Mouse (Mus musculus): Measurements from ENCODE around the gene B4galt3.
"Not testable (repeated sequence)": the region's sequence is repeated elsewhere in the genome, so short reads cannot be mapped to it uniquely, and the experiment has no call there.

B4galt3 gene

GRCm38 (mm10) chr1:171284491-171284890 lies 14.4 kb downstream of the B4galt3 start:
- DNase-seq (ENCODE audit: low spot score in 2 of 2): no peak

DNA sequence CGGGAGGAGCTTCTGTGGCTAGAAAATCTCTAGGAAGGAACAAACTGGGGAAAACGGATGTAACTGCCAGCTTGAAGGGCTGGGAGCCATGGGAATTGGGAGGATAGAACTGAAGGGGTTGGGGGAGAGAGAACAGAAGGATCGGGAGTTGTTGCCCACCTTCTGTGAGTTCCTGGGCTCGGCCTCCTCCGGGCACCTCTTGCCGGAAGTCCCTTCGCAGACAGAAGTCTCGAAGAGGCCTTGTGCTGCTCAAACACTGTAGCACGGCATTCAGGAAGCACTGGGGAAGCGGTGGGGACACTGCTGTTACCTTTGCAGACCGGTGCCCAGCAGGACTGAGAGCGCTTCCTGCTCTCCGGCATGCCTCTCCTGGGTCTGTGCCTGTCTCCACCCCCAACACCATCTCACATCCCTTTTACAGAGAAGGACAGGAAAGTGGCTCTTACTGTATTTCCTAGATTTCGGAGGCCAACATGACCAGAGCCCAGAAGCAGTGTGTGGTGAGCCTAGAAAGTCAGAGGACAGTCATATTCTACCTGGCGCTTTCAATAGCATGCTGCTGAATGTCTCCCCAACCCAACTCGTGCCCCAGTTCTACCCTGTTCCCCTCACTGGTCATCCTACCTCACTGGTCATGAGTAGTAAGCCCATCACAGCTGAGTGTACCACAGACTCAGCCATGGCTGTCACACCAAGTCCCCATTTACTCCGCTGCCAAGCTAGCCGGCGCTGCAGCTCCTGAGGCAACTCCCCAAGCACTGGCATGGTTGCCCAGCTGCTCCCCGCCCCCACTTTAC lies 15.2 kb downstream of the B4galt3 start:
- peak in 1 of 2 experiments; percentile 1 for DNase-seq (ENCODE audit: low spot score in 2 of 2)

GRCm38 (mm10) chr1:171286517-171286916 lies 16.4 kb downstream of the B4galt3 start:
- DNase-seq (ENCODE audit: low spot score in 2 of 2): peak in 1 of 2 experiments; percentile 2

- peak; percentile 95 to 96 for DNase-seq (ENCODE audit: low spot score in 2 of 2)
Measured at GRCm38 (mm10) chr1:171287136-171288081, 17.3 kb downstream of the B4galt3 start, which contains the start of gene Usp21. TSS of gene Usp21 (minus strand) at chr1:171287991.

GRCm38 (mm10) chr1:171288328-171288727 lies 18.2 kb downstream of the B4galt3 start:
- no peak for DNase-seq (ENCODE audit: low spot score in 2 of 2)

DNA sequence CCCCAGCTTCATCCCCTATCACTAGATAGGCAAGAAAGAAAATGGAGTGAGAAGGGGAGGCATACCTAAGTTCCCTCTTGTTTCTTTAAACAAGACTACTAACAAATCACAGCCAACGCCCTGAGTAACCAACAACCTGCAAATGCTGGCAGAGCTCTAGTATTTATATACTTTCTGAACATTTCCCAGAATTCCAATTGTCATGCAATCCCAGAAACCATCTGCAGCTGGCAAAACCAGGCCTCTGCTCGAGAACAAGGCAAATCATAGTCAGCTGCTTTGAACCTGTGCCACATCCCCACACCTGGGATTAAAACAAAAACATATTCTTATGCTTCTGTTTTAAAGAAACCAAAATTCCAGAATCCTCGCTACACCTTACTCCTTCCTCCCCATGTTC lies 23.2 kb downstream of the B4galt3 start:
- no peak for DNase-seq (ENCODE audit: low spot score in 2 of 2)

DNA sequence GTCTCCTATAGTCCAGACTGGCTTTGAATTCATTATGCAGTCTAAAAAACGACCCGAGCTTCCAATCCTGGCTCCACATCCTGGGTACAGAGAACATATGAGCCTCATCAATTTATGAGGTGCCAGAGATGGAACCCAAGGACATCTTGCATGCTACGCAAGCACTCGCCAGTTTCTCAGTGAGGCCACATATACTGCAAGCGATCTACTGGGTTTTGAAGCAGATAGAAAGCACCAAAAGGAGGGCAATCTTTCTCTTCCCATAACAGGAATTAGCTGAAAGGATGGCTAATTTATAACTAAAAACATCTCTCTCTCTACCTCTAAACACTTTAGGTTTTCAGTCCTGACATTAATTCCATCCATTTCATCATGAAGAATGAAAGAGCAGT lies 23.8 kb downstream of the B4galt3 start:
- DNase-seq (ENCODE audit: low spot score in 2 of 2): no peak

DNA sequence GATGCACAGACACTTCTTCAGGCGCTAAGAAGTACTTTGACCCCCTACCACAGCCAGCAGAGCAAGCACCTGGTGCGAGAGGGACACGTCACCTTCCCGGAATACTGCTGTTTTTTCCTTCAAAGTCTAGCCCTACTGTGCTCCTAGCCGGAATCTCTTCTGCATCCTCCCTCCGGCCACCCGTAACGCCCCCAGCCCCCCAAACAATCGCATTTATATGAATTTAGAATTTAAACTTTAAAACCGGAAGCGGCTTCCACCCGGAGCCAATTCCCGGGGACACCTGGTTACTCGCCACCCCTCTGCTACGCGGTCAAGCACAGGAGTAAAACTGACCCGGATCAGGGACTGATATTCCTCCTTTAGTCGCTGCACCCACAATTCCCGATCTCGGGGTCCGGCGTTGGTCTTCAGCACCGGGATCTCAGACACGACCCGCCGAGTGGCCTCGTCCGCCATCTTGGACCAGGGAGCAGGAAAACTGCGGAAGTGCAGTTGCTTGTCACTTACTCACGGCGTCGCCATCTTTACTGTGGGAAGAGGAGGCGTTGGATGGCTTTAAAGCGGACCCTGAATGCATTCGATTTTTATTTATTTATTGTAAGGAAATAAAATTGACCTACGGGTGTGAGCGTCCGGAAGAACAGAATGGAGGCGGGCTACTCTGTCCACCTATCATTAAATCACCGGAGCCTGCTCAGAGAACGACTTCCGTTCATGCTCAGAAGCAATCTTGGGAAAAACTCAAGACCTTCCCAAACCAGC lies 24.4 kb downstream of the B4galt3 start, which contains the start of gene Ufc1:
Gene Ufc1, minus strand, starts transcription at position 727 of the 765 bp plus-strand sequence.
- DNase-seq (ENCODE audit: low spot score in 2 of 2): peak; percentile 86 to 90

GRCm38 (mm10) chr1:171295063-171295402 lies 24.9 kb downstream of the B4galt3 start:
- no peak for DNase-seq (ENCODE audit: low spot score in 2 of 2)

- no peak for DNase-seq (ENCODE audit: low spot score in 2 of 2)
Measured at GRCm38 (mm10) chr1:171298226-171298625, 28.1 kb downstream of the B4galt3 start.

DNA sequence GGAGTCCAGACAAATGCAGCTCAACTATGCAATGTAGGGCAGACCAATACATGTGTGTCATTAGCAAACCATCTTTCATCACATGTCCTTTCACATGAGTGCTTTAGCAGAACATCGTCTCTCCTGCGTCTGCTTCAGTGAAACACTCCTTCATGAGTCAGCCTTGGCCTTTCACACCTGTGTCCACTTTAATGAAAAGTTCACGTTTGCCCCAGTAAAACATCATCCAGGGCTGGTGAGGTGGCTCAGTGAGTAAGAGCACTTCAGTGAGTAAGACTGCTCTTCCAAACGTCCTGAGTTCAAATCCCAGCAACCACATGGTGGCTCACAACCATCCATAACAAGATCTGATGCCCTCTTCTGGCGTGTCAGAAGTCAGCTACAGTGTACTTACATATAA lies 36.0 kb downstream of the B4galt3 start:
- not testable (repeated sequence) for DNase-seq (ENCODE audit: low spot score in 2 of 2)

GRCm38 (mm10) chr1:171309321-171309720 lies 39.2 kb downstream of the B4galt3 start:
- DNase-seq (ENCODE audit: low spot score in 2 of 2): no peak

- no peak for DNase-seq (ENCODE audit: low spot score in 2 of 2)
Measured at GRCm38 (mm10) chr1:171319748-171320147, 49.6 kb downstream of the B4galt3 start.

- no peak for DNase-seq (ENCODE audit: low spot score in 2 of 2)
Measured at GRCm38 (mm10) chr1:171320151-171320550, 50.0 kb downstream of the B4galt3 start.

DNA sequence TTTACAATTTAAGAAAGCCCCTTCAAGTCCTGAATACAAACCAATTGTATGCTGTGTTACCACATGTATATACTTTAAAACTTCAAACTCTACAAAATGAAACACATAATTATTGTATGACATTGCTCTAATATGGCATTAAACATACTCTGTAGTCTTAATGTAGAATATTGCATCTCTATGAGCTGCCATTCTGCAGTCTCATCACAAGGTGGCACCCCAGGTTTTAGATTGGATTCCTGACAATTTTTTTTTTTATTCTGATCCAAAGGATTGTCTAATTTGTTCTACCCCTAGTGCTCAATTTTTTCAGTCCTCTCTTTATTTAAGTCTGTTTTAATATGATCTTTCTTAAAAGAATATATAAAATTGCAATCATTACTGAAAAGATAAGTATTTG lies 51.3 kb downstream of the B4galt3 start:
- DNase-seq (ENCODE audit: low spot score in 2 of 2): no peak

DNA sequence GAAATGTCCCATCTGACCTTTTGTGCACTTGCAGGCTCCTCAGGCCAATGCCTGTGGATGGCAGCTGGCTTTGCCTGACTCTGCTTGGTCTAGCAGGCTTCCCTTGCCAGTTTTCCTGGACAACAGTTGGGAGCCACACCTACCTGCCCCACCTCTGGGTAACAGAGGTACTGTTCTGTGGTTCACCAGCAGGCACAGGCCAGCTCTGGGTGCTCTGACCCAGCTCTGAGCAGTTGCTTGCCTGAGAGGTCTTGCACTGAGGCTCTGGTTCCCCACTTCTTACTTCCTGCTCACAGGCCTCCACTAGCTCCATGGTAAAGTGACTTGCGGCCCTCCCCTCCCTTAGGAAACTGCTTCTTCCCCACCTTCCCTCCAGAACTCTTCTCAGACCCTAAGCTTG lies 51.9 kb downstream of the B4galt3 start:
- no peak for DNase-seq (ENCODE audit: low spot score in 2 of 2)

GRCm38 (mm10) chr1:171325571-171325970 lies 55.4 kb downstream of the B4galt3 start:
- DNase-seq (ENCODE audit: low spot score in 2 of 2): no peak

All from right cerebral cortex, adult 2 months (tissue).